Mouse (Mus musculus) stomach, postnatal 0 days (tissue): Measurements from ENCODE around the gene Sall2. TPM values are rescaled to one million over a fixed set of nuclear protein-coding genes. Genes with fewer than 3 reads are reported as not detected.
"Not testable (repeated sequence)": the region's sequence is repeated elsewhere in the genome, so short reads cannot be mapped to it uniquely, and the experiment has no call there.

ENCODE experiments used
- ATAC-seq: fragments of 200-750 bp; cut with Nextera tagmentation; 2 replicates; pipeline ENCODE4 v1.8.0; 2017; ENCODE audit not compliant: low FRiP score, low TSS enrichment
- DNase-seq: peaks from one replicate; pipeline ENCODE4 v3.0.0-alpha.2; 2016; ENCODE audit warnings: low spot score
- H3K27ac ChIP-seq: fragments of 300-500 bp; sonication (generic); replicated peaks from 2 replicates; pipeline ENCODE4 v1.5.1; 2014; ENCODE audit warnings: mild to moderate bottlenecking, control low read depth
- H3K27me3 ChIP-seq: fragments of 300-500 bp; sonication (generic); 2 replicates; pipeline ENCODE4 v1.6.1; 2014; ENCODE audit warnings: low read length; ENCODE audit not compliant: control insufficient read depth, insufficient read depth
- H3K36me3 ChIP-seq: fragments of 300-500 bp; sonication (generic); 2 replicates; pipeline ENCODE4 v1.6.1; 2014; ENCODE audit warnings: low read length, mixed read lengths; ENCODE audit not compliant: control insufficient read depth, insufficient read depth
- H3K4me1 ChIP-seq: fragments of 300-500 bp; sonication (generic); replicated peaks from 2 replicates; pipeline ENCODE4 v1.6.1; 2014; ENCODE audit warnings: antibody characterized with exemption; ENCODE audit not compliant: control insufficient read depth, insufficient read depth
- H3K4me2 ChIP-seq: fragments of 300-500 bp; sonication (generic); replicated peaks from 2 replicates; pipeline ENCODE4 v1.6.1; 2014; ENCODE audit warnings: low read depth, mild to moderate bottlenecking, control low read depth, moderate library complexity
- H3K4me3 ChIP-seq: fragments of 300-500 bp; sonication (generic); 2 replicates; pipeline ENCODE4 v1.5.1; 2014; ENCODE audit warnings: low read depth, low read length, control low read depth
- H3K9ac ChIP-seq: fragments of 300-500 bp; sonication (generic); 2 replicates; pipeline ENCODE4 v1.6.1; 2014; ENCODE audit warnings: mild to moderate bottlenecking, low read length, control low read depth, mixed read lengths
- H3K9me3 ChIP-seq: fragments of 300-500 bp; sonication (generic); 2 replicates; pipeline ENCODE4 v1.6.1; 2016; ENCODE audit warnings: low read length; ENCODE audit not compliant: control insufficient read depth
- CTCF ChIP-seq: IDR thresholded peaks from 2 replicates; pipeline ENCODE4 v1.5.1; 2016; ENCODE audit warnings: antibody characterized with exemption, low read depth, mild to moderate bottlenecking, moderate library complexity
- EP300 ChIP-seq: optimal IDR thresholded peaks from 2 replicates; pipeline ENCODE3; 2016; ENCODE audit warnings: antibody characterized with exemption
- WGBS: fragments of 180-500 bp; shearing (Covaris S2); extraction: QIAGEN DNeasy Blood & Tissue Kit; methylation state at CpG from one replicate; pipeline ENCODE4 v1.1.7; 2014; 5-methylcytosine and 5-hydroxymethylcytosine counted together
- polyA plus RNA-seq: library from polyadenylated mRNA; unstranded; fragments of >200 nt; fragmentation: Nextera tagmentation; extraction: Ambion mirVana; gene quantifications from 2 replicates; pipeline ENCODE4 v1.2.1, GENCODE M21; 2015

The Sall2 gene
- polyA plus RNA-seq, 1 experiment from 2014 or later: 2.1 TPM

DNA sequence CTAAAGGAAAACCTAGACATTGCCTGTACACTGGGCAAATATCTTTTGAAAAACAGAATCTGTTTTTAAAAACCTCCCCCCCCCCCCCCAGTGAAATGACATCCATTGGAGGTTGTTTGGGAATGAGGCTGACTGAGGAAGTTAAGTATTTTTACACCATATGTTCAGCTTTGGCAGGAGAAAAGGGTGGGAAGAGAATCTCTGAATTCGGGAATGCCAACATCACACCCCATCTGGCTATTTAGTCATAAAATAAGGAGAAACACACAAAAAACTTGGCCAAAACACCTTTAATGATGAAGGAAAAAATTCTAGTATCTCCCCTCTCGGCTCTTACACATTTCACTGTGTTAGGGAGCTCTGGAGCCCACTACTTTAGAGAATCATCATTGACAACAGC, 17.7 kb downstream of the Sall2 start:
- 92% methylated on average over 2 of the region's 2 CpGs for WGBS
- Histone ChIP-seq H3K4me2 (no peak overlapping the region), H3K4me1 (0 out of 2 replicates have a peak, but pooled peaks cover 3% of the 10 kb centered on the region), H3K9me3 (no peaks in the 10 kb centered on the region), H3K27me3 (no peaks in the 10 kb centered on the region), H3K27ac (no peak overlapping the region), H3K4me3 (no peak overlapping the region), H3K9ac (no peak overlapping the region), H3K36me3 (no peaks in the 10 kb centered on the region)
- no peak for TF ChIP-seq EP300
- no peak for TF ChIP-seq CTCF
- DNase-seq: no peak
- ATAC-seq: no peak

DNA sequence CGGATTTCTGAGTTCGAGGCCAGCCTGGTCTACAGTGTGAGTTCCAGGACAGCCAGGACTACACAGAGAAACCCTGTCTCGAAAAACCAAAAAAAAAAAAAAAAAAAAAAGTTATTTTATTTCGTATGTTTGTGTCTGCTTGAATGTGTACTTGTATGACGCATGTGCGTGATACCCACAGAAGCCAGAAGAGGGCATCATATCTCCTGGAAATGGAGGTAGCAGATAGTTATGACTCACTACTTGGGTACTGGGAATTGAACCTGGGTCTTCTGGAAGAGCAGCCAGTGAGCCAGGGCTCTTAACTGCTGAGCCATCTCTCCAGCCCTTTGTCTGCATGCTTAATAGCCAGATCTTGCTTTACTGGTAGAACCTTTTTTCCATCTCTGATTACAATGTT, 18.2 kb downstream of the Sall2 start:
- not testable (repeated sequence) for H3K4me2 ChIP-seq, H3K4me3 ChIP-seq, H3K36me3 ChIP-seq, H3K4me1 ChIP-seq, DNase-seq, H3K27me3 ChIP-seq, ATAC-seq, H3K9me3 ChIP-seq, H3K9ac ChIP-seq, H3K27ac ChIP-seq
- TF ChIP-seq CTCF: peak; percentile 38
- WGBS: 90% methylated on average over 6 of the region's 6 CpGs

DNA sequence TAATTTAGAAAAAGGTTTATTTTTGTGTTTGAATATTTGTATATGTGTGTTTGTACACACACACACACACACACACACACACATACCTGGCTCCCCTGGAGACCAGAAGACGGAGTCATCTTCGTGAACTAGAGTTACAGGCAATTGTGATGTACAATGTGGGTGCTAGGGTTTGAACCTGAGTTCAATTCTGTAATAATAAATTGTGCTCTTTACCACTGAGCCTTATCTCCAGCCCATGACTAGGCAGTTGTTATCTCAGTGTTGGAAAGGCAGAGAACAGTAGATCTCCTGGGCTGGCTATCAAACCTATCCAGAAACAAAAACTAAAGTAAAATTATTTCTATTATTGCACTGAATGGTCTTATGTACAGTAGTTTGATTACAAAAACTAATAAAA, 22.5 kb downstream of the Sall2 start:
- ATAC-seq (no peak), DNase-seq (no peak)
- Histone ChIP-seq H3K4me2 (no peak overlapping the region), H3K9ac (no peak overlapping the region), H3K9me3 (no peaks in the 10 kb centered on the region), H3K4me1 (no peaks in the 10 kb centered on the region), H3K4me3 (no peak overlapping the region), H3K36me3 (no peaks in the 10 kb centered on the region), H3K27me3 (no peaks in the 10 kb centered on the region), H3K27ac (no peak overlapping the region)
- no peak for TF ChIP-seq CTCF
- no peak for TF ChIP-seq EP300
- WGBS: 93% methylated on average over 2 of the region's 2 CpGs

DNA sequence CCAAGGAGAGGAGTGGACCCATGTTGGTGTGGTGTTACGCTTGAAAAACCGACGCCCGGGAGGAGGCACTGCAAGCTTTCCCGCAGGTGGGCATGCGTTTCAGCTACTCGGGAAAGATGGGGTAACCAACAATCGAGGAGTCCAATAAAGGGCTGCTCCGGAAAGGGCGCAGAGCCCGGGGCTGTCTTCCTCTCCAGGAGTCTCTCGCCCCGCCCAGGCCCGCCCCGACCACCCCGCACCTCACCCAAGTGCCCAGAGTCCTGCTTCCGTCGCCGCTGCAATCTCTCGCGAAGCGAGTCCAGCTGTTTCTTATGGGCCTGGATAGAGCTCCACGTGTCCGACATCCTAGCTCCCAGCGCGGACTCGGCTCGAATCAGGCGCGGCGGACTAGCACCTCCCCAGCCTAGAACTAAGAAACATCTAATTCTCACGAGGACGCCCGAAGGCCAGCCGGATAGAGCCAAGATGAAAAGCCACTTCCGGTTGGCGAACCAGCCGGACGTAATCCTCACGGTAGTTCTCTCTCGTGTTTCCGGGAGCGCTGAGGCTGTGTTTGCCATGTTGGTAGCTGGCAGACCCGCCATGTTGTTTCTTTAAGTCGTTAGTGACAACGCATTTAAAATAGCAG, 23.8 kb downstream of the Sall2 start, which contains the start of gene Mettl3:
Mettl3 (minus strand) TSS at position 485 of the 628 bp plus-strand sequence.
- peak; percentile 98 for ATAC-seq
- 0% methylated on average over 46 of the region's 46 CpGs for WGBS

DNA sequence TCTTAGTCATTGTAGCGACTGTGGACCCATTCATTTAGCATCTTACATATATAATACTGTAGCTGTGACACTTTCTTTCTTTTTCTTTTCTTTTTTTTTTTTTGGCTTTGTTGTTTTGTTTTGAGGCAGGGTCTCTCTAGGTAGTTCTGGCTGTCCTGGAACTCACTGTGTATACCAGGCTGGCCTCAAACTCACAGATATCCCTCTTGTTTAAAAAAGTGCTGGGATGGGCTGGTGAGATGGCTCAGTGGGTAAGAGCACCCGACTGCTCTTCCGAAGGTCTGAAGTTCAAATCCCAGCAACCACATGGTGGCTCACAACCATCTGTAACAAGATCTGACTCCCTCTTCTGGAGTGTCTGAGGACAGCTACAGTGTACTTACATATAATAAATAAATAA, 25.0 kb downstream of the Sall2 start:
- not testable (repeated sequence) for H3K27ac ChIP-seq, H3K4me1 ChIP-seq, H3K9ac ChIP-seq, ATAC-seq, DNase-seq, H3K4me3 ChIP-seq, H3K36me3 ChIP-seq, H3K4me2 ChIP-seq, H3K9me3 ChIP-seq, H3K27me3 ChIP-seq
- WGBS: 88% methylated on average over 3 of the region's 3 CpGs

More for the DNA sequence above, 23.8 kb downstream of the Sall2 start, which contains the start of gene Mettl3:
- Histone ChIP-seq H3K27ac (peak within 1 kb of the TSS; percentile 95), H3K4me1 (no peaks in the 10 kb centered on the region), H3K9ac (peak within 1 kb of the TSS; percentile 70), H3K4me3 (peak within 1 kb of the TSS; percentile 66), H3K36me3 (no peaks in the 10 kb centered on the region), H3K27me3 (no peaks in the 10 kb centered on the region), H3K9me3 (no peaks in the 10 kb centered on the region), H3K4me2 (peak within 1 kb of the TSS; percentile 71)
- peak; percentile 91 for DNase-seq
- TF ChIP-seq CTCF: peak; percentile 44
- no peak for TF ChIP-seq EP300

DNA sequence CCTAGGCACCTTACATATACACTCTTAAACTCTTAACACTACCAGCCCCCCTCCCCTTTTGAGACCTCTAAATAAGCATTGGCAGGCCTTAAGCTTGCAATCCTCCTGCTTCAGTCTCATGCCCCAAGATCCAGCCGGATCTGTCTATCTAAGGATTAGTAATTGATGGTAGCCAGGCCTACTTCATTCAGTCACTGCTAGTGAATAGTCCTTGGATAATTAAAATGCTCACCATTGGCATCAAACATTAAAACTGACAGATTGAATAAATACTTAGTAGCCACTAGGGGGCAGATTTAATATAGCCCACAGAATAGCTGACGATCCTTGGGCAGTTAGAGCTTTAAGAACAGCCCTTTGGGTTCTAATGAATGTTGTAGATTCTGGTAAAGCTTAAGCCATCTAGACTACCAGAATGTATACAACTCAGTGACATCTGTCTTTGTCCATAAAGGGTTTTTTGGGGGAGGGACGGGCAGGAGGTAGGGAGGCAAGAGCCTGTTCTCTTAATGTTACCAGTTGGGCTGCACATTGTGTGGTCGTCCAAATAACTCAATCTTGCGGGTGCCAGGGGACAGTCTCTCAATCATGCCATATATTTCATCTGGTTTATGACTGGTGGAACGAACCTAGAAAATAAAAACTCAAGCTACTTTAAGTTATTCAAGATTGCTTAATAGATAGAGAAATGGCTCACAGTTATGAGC, 32.9 kb downstream of the Sall2 start:
- no peak overlapping the region for H3K27ac ChIP-seq
- no peak overlapping the region for H3K9ac ChIP-seq
- H3K4me2 ChIP-seq: no peak overlapping the region
- no peaks in the 10 kb centered on the region for H3K27me3 ChIP-seq
- peak; percentile 64; the same call in 1 of the 2 replicates for ATAC-seq
- no peaks in the 10 kb centered on the region for H3K9me3 ChIP-seq
- no peak overlapping the region for H3K4me3 ChIP-seq
- 66% methylated on average over 6 of the region's 6 CpGs for WGBS
- no peaks in the 10 kb centered on the region for H3K4me1 ChIP-seq
- H3K36me3 ChIP-seq: peaks cover 21% of the 10 kb centered on the region
- TF ChIP-seq EP300: no peak
- peak; percentile 76 for TF ChIP-seq CTCF
- DNase-seq: no peak
